Mouse (Mus musculus) embryonic fibroblast, embryonic 13.5 days (primary cell): ENCODE results near the gene Rnf169.

ENCODE experiments used
- CTCF ChIP-seq: IDR thresholded peaks from 2 replicates; pipeline ENCODE4 v1.5.1; 2011; ENCODE audit warnings: mild to moderate bottlenecking, control low read depth, low read length, moderate library complexity, borderline replicate concordance; ENCODE audit not compliant: insufficient read depth
- POLR2A ChIP-seq: IDR thresholded peaks from 2 replicates; pipeline ENCODE4 v1.6.1; 2011; ENCODE audit warnings: low read depth, mild to moderate bottlenecking, control low read depth, low read length, moderate library complexity

DNA sequence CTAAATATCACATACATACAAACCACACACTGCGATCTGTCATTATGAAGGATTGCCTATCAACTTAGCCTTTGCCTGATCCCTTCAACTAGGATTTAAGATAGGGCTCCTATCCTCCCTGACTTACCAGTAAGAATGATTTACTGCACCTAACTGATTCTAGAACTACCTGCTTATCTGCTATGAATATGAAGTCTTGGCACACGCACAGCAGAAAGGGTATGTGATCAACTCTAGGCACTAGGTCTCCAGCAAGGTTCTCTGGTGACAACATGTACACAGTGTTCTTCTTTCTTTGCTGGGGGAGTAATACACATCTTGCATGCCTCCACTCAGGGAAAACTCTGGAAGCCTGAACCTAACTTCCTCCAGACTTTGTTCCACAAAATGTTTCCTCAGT, 18.7 kb downstream of the Rnf169 start:
- no peak for TF ChIP-seq CTCF
- no peak for TF ChIP-seq POLR2A
